Mouse (Mus musculus) adrenal gland, adult 2 months (tissue): ENCODE data around the gene Tsc22d2. TPM values are rescaled to one million over a fixed set of nuclear protein-coding genes. Genes with fewer than 3 reads are reported as not detected.
"Not testable (repeated sequence)": the region's sequence is repeated elsewhere in the genome, so short reads cannot be mapped to it uniquely, and the experiment has no call there.

Experiments
- DNase-seq: peaks from one replicate; pipeline ENCODE4 v3.0.0; 2021
- polyA plus RNA-seq: library from polyadenylated mRNA; depleted of rRNA; stranded (reverse); fragments of >200 nt; gene quantifications from 2 replicates; pipeline ENCODE4 v1.2.3, GENCODE M21; 2012
- total RNA-seq, 2 experiments: library from RNA; stranded (reverse); gene quantifications; 2 replicates each; pipeline ENCODE4 v1.2.3; 2021

The Tsc22d2 gene
- total and polyA plus RNA-seq, 3 experiments, result 31.0 to 44.8 (median 39.8) TPM

DNA sequence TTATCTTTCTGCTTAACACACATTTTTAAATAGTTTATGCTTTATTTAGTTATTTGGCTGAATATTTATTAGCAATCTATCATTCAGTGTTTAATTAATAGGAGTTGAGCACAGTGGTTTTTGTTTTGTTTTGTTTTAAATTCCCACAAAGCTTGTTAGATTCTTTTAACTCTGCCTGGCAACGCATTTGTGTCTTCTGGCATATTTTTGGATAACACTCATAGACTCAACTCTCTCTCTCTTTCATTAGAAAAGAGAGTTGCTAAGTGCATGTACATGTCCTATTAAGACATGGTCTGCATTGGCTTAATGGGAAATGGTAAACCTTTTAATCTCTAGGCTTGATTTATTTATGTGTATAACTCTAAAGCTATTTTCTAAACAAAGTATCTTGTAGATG, 14.3 kb downstream of the Tsc22d2 start:
- no peak for DNase-seq

DNA sequence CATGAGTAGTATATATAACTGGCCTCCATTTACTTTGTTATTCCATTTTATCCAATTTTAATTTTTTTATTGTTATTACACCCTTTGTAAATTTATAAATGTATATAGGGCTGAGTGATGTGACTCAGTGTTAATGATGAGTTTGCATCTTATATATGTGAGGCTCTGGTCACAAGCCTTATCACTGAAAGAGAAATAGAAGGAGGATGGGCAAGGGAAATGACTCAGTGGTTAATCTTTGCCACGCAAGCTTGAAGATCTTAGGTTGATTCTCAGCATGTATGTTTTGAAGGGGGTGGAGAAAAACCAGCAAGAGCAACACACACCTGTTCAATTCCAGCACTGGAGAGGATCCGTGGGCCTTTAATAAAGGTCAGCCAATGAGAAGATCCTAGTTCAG, 19.9 kb downstream of the Tsc22d2 start:
- DNase-seq, result no peak

DNA sequence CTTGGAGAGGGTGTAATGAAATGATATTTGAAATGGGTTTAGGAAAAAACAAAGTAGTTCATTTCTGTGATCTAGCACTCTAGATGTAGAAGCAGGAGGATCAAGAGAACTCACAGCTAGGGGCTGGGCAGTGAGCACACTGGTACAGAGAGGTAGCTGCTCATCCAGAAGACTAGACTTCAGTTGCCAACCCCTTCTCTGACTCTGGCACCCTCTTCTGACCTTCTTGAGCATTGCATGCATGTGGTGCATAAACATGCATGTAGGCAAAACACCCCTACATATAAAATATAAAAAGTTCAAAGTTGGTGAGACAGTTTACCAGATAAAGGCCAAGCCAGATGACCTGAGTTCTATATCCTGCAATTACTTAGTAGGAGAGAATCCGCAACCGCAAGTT, 33.7 kb downstream of the Tsc22d2 start:
- no peak for DNase-seq

DNA sequence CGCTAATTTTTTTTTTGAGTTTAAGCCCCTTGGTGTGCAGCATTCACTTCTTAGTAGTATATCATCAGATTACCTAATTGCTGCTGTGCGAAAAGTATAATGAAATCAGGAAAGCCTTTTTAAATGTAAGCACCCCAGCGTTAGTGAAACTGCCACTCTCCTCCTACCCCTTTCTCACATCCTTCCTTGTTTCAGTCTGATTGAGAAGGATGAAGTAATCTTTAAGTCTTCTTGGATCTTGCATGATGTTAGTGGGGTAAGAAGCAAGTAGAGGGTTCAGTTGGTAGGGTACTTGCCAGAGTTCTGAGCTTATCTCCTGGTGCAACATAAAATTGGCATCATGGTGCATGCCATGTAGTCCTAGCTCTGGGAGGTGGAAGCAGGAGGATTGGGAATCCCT, 35.0 kb downstream of the Tsc22d2 start:
- no peak for DNase-seq

GRCm38 (mm10) chr3:58454414-58455205, 40.1 kb downstream of the Tsc22d2 start:
- no peak for DNase-seq

DNA sequence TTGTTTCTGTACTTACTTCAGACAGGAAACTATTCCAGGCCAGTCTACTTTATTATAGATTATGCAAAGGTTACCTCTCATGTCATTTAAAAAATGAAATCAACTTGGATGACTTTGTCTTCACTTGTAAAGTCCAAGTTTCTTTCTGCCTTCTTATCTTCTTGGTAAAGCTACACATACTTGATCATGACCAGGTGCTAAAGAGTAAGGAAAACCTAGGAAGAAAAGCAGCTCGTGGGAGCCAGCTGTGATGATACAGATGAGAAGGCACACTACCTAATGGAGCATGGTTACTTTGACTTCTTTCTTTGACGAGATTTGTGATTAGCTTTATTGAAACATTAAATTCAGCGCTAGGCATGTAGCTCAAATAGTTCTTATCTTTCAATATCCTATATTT, 40.7 kb downstream of the Tsc22d2 start:
- DNase-seq, result no peak

- DNase-seq, result peak; percentile 77
Measured at GRCm38 (mm10) chr3:58469655-58470437, 55.3 kb downstream of the Tsc22d2 start.

DNA sequence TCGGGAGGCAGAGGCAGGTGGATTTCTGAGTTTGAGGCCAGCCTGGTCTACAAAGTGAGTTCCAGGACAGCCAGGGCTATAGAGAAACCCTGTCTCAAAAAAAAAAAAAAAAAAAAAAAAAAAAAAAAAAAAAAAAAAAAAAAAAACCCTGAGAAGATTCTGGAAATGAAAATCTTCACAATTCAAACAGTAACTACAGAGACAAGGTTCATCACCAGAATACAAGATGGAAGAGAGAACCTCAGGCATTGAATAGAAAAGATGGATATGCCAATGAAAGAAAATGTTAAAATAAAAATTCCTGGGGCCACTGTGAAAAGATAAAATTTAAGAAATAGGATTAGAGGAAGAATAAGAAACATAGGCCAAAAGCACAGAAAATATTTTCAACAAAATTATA, 60.8 kb downstream of the Tsc22d2 start:
- not testable (repeated sequence) for DNase-seq

- no peak for DNase-seq
Measured at GRCm38 (mm10) chr3:58478755-58479455, 64.4 kb downstream of the Tsc22d2 start.

- no peak for DNase-seq
Measured at GRCm38 (mm10) chr3:58485883-58486282, 71.4 kb downstream of the Tsc22d2 start.

- no peak for DNase-seq
Measured at GRCm38 (mm10) chr3:58487121-58487520, 72.6 kb downstream of the Tsc22d2 start.

GRCm38 (mm10) chr3:58487999-58488775, 73.7 kb downstream of the Tsc22d2 start:
- DNase-seq, result peak; percentile 33

DNA sequence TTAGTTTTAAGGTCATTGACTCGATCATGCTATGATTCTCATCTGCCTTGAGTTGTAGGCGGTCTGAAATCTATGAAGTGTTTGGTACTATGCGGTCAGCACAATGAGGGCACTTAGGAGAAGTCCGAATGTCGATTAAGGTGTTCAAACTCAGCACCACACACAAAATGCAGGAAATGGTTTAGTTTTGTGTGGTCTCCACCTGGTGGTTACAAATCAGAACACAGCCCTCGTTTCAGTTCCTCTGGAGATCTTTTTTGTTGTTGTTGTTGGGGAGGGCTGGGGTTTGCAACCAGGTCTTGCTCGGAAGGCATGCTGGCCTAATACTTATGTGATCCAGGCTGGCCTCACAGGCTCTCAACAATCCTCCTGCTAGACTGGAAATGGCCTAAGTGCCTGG, 76.3 kb downstream of the Tsc22d2 start:
- no peak for DNase-seq

- no peak for DNase-seq
Measured at GRCm38 (mm10) chr3:58493621-58494020, 79.1 kb downstream of the Tsc22d2 start.

GRCm38 (mm10) chr3:58501961-58502360, 87.4 kb downstream of the Tsc22d2 start:
- DNase-seq, result no peak

GRCm38 (mm10) chr3:58503720-58504333, 89.3 kb downstream of the Tsc22d2 start:
- no peak for DNase-seq

DNA sequence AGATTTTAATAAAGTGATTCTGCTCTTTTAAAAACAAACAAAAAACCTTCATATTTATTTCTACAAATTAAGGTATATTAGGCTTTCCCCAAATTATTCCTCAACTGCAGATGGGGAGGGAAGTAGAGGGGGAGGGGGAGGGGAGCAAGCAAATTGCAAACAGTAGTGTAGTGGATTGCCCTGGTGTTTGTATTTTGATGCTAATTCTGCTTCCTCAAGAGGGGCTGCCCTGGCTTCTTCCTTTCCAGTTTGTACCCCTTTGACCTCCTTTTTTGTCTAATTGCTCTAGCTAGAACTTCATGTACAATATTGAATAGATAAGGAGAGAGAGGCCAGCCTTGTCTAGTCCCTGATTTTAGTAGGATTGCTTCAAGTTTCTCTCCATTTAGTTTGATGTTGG, 90.2 kb downstream of the Tsc22d2 start:
- no peak for DNase-seq

- peak; percentile 51 for DNase-seq
Measured at GRCm38 (mm10) chr3:58508020-58508750, 93.7 kb downstream of the Tsc22d2 start.

GRCm38 (mm10) chr3:58511581-58511980, 97.1 kb downstream of the Tsc22d2 start:
- peak; percentile 59 for DNase-seq

GRCm38 (mm10) chr3:58512740-58513139, 98.2 kb downstream of the Tsc22d2 start:
- DNase-seq, result no peak

DNA sequence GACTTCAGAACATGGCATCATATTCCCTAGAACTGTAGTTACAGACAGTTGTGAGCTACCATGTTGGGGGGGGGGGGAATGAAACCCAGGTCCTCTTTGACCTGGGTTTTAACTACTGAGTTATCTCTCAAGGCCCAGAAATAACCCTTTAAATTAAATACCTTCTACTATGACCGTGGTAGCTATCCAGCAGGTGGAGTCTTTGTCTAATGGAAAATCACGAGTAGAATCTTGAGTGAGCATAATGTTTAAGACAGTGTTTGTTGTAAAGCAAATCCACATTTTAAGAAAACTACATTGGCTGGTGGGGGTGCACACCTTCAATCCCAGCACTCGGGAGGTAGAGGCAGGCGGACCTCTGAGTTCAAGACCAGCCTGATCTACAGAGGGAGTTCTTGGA, 99.0 kb downstream of the Tsc22d2 start:
- no peak for DNase-seq
